Mouse (Mus musculus) bone marrow macrophage, adult 2 months (primary cell): ENCODE measurements around the gene Col13a1.

ENCODE experiments used
- CTCF ChIP-seq: IDR thresholded peaks from 2 replicates; pipeline ENCODE4 v1.5.1; 2012; ENCODE audit warnings: low read depth, mild to moderate bottlenecking, low read length, moderate library complexity
- POLR2A ChIP-seq: IDR thresholded peaks from 2 replicates; pipeline ENCODE4 v1.6.1; 2012; ENCODE audit warnings: mild to moderate bottlenecking, low read depth, low read length, borderline replicate concordance

GRCm38 (mm10) chr10:61811987-61812386, 166.9 kb downstream of the Col13a1 start:
- no peak for TF ChIP-seq CTCF
- no peak for TF ChIP-seq POLR2A
